Mouse (Mus musculus) hindbrain, embryonic 16.5 days (tissue): ENCODE results near the gene Tmem74b. TPM values are rescaled to one million over a fixed set of nuclear protein-coding genes. Genes with fewer than 3 reads are reported as not detected.

Experiments used
- ATAC-seq: fragments of 200-750 bp; cut with Nextera tagmentation; 2 replicates; pipeline ENCODE4 v1.8.0; 2017; ENCODE audit warnings: moderate TSS enrichment, moderate library complexity
- H3K27ac ChIP-seq: fragments of 300-500 bp; sonication (generic); 2 replicates; pipeline ENCODE4 v1.5.1; 2014; ENCODE audit warnings: low read depth, mild to moderate bottlenecking, control low read depth, low read length, moderate library complexity
- H3K27me3 ChIP-seq: fragments of 300-500 bp; sonication (generic); replicated peaks from 2 replicates; pipeline ENCODE4 v1.6.1; 2014; ENCODE audit warnings: low read length; ENCODE audit not compliant: control insufficient read depth, insufficient read depth
- H3K36me3 ChIP-seq: fragments of 300-500 bp; sonication (generic); 2 replicates; pipeline ENCODE4 v1.6.1; 2014; ENCODE audit warnings: mild to moderate bottlenecking, low read length, moderate library complexity, mixed read lengths; ENCODE audit not compliant: control insufficient read depth, insufficient read depth
- H3K4me1 ChIP-seq: fragments of 300-500 bp; sonication (generic); 2 replicates; pipeline ENCODE4 v1.6.1; 2014; ENCODE audit warnings: low read depth, low read length; ENCODE audit not compliant: control insufficient read depth, insufficient read depth
- H3K4me2 ChIP-seq: fragments of 300-500 bp; sonication (generic); 2 replicates; pipeline ENCODE4 v1.6.1; 2014; ENCODE audit warnings: mild to moderate bottlenecking, low read length, control low read depth, moderate library complexity
- H3K4me3 ChIP-seq: fragments of 300-500 bp; sonication (generic); 2 replicates; pipeline ENCODE4 v1.5.1; 2014; ENCODE audit warnings: mild to moderate bottlenecking, low read length, control low read depth, moderate library complexity
- H3K9ac ChIP-seq: fragments of 300-500 bp; sonication (generic); 2 replicates; pipeline ENCODE4 v1.6.1; 2014; ENCODE audit warnings: low read depth, mild to moderate bottlenecking, control low read depth, low read length, moderate library complexity
- H3K9me3 ChIP-seq: fragments of 300-500 bp; sonication (generic); 2 replicates; pipeline ENCODE4 v1.6.1; 2014; ENCODE audit warnings: mild to moderate bottlenecking, low read length, moderate library complexity; ENCODE audit not compliant: control insufficient read depth
- WGBS: fragments of 180-500 bp; shearing (Covaris S2); extraction: QIAGEN DNeasy Blood & Tissue Kit; methylation state at CpG from one replicate; pipeline ENCODE4 v1.1.7; 2014; 5-methylcytosine and 5-hydroxymethylcytosine counted together
- polyA plus RNA-seq: library from polyadenylated mRNA; unstranded; fragments of >200 nt; fragmentation: Nextera tagmentation; extraction: Ambion mirVana; gene quantifications from 2 replicates; pipeline ENCODE4 v1.2.1, GENCODE M21; 2015

Tmem74b gene
- polyA plus RNA-seq, 1 experiment from 2014 or later: 32.7 TPM

GRCm38 (mm10) chr2:151756277-151757061 is 54.7 kb downstream of the Tmem74b start:
- ATAC-seq: no peak
- 62% methylated on average over 9 of the region's 9 CpGs for WGBS
- H3K4me3 ChIP-seq: no peak overlapping the region

GRCm38 (mm10) chr2:151757451-151757850 is 55.6 kb downstream of the Tmem74b start:
- H3K36me3 ChIP-seq: no peaks in the 10 kb centered on the region
- H3K27ac ChIP-seq: no peak overlapping the region
- WGBS: 71% methylated on average over 5 of the region's 5 CpGs

More at GRCm38 (mm10) chr2:151756277-151757061, 54.7 kb downstream of the Tmem74b start:
- Histone ChIP-seq H3K9ac (no peak overlapping the region), H3K36me3 (no peaks in the 10 kb centered on the region), H3K4me1 (no peaks in the 10 kb centered on the region), H3K27me3 (no peaks in the 10 kb centered on the region), H3K9me3 (no peaks in the 10 kb centered on the region), H3K27ac (no peak overlapping the region), H3K4me2 (no peak overlapping the region)

DNA sequence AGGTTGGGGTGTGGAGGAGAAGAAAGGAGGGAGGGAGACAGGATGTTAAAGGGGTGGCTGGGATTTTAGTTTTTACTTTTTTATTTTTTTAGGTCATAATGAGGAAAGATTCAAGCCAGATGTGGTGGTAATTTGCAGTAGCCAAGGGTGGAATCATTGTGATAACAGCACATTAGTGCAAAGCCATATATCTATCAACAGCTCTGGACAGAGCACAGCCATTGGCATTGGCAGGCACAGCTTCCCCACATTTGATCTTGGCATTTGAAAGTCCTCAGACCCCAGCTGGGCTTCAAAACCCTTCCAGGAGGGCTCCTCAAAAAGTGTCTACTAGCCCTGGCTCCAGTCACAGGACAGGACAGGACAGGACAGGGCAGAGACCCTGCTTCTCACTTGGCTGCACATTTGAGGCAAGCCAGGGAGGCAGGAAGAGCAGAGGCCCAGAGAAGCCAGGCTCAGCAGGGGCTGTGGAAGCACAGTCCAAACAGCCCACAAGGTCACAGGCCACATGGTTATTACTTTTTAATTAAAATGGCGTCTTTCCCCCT is 57.1 kb downstream of the Tmem74b start:
- no peaks in the 10 kb centered on the region for H3K36me3 ChIP-seq
- H3K9me3 ChIP-seq: no peaks in the 10 kb centered on the region
- H3K27me3 ChIP-seq: no peaks in the 10 kb centered on the region
- no peak for ATAC-seq
- WGBS: 65% methylated on average over 1 of the region's 1 CpGs
- H3K27ac ChIP-seq: no peak overlapping the region
- no peak overlapping the region for H3K4me3 ChIP-seq
- no peak overlapping the region for H3K9ac ChIP-seq
- H3K4me2 ChIP-seq: no peak overlapping the region
- H3K4me1 ChIP-seq: no peaks in the 10 kb centered on the region

More at GRCm38 (mm10) chr2:151757451-151757850, 55.6 kb downstream of the Tmem74b start:
- no peak for ATAC-seq
- H3K4me3 ChIP-seq: no peak overlapping the region
- no peaks in the 10 kb centered on the region for H3K27me3 ChIP-seq
- H3K9ac ChIP-seq: no peak overlapping the region
- H3K4me2 ChIP-seq: no peak overlapping the region
- H3K9me3 ChIP-seq: no peaks in the 10 kb centered on the region
- H3K4me1 ChIP-seq: no peaks in the 10 kb centered on the region

Other genes with a start within 250 kb of the Tmem74b start
- not detected in 2 replicates for gene 4921509C19Rik, start 225.9 kb upstream of the Tmem74b start, polyA plus RNA-seq
- gene Nsfl1c, start 207.8 kb upstream of the Tmem74b start, polyA plus RNA-seq: 277 and 287 TPM in 2 replicates
- gene Fkbp1a, start 159.5 kb upstream of the Tmem74b start, polyA plus RNA-seq: 675 and 689 TPM in 2 replicates
- 0.58 and 0.70 TPM in 2 replicates for gene Sdcbp2, start 129.4 kb upstream of the Tmem74b start, polyA plus RNA-seq
- 24.8 and 28.3 TPM in 2 replicates for gene Snph, start 69.4 kb upstream of the Tmem74b start, polyA plus RNA-seq
- gene Rad21l, start 33.5 kb upstream of the Tmem74b start, polyA plus RNA-seq: 0.15 and 0.28 TPM in 2 replicates
- 65.1 and 65.7 TPM in 2 replicates for gene Psmf1, start 42.2 kb downstream of the Tmem74b start, polyA plus RNA-seq
- gene Rspo4, start 140.9 kb downstream of the Tmem74b start, polyA plus RNA-seq: 0.35 and 0.55 TPM in 2 replicates
- gene Angpt4, start 209.2 kb downstream of the Tmem74b start, polyA plus RNA-seq: 0.36 and 0.46 TPM in 2 replicates